Mouse (Mus musculus): ENCODE data around the gene Rab6a. TPM values are rescaled to one million over a fixed set of nuclear protein-coding genes. Genes with fewer than 3 reads are reported as not detected.

The Rab6a gene
- polyA plus RNA-seq, 1 experiment: not detected

- Histone ChIP-seq H3K4me1 (ENCODE audit: control insufficient read depth, insufficient read depth, low read length) (no peaks in the 10 kb centered on the region), H3K4me3 (ENCODE audit: insufficient read depth, low read depth, low read length) (no peak overlapping the region), H3K27ac (ENCODE audit: insufficient read depth, low read depth, low read length) (no peak overlapping the region)
- WGBS: 75% methylated on average over 5 of the region's 5 CpGs
- no peak for TF ChIP-seq POLR2A (IDR thresholded peaks at IDR 0.05; ENCODE audit: insufficient read depth, low read depth, low read length)
- no peak for TF ChIP-seq CTCF (IDR thresholded peaks at IDR 0.05; ENCODE audit: insufficient read depth, low read depth, low read length)
Measured at GRCm38 (mm10) chr7:100684081-100684480, 76.9 kb downstream of the Rab6a start.

DNA sequence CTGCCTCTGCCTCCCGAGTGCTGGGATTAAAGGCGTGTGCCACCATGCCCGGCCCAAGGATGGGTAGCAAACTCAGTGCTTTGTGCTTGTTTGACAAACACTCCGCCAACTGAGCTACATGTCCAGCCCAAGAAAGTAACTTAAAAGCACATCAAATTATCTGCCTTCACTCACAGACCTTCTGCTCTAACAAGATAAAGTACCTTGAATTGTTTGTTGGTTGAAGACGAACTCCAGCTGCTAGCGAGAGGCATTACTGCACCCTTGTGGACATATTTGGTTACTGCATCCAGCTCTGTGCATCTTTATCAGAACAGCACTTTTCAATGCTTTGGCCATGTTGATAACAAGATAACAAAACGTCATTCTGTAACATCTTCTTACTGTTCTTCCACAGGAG is 77.3 kb downstream of the Rab6a start:
- TF ChIP-seq POLR2A (IDR thresholded peaks at IDR 0.05; ENCODE audit: insufficient read depth, low read depth, low read length) (no peak), CTCF (IDR thresholded peaks at IDR 0.05; ENCODE audit: insufficient read depth, low read depth, low read length) (no peak)
- Histone ChIP-seq H3K4me3 (ENCODE audit: insufficient read depth, low read depth, low read length) (no peak overlapping the region), H3K4me1 (ENCODE audit: control insufficient read depth, insufficient read depth, low read length) (no peaks in the 10 kb centered on the region), H3K27ac (ENCODE audit: insufficient read depth, low read depth, low read length) (no peak overlapping the region)
- 53% methylated on average over 7 of the region's 7 CpGs for WGBS

DNA sequence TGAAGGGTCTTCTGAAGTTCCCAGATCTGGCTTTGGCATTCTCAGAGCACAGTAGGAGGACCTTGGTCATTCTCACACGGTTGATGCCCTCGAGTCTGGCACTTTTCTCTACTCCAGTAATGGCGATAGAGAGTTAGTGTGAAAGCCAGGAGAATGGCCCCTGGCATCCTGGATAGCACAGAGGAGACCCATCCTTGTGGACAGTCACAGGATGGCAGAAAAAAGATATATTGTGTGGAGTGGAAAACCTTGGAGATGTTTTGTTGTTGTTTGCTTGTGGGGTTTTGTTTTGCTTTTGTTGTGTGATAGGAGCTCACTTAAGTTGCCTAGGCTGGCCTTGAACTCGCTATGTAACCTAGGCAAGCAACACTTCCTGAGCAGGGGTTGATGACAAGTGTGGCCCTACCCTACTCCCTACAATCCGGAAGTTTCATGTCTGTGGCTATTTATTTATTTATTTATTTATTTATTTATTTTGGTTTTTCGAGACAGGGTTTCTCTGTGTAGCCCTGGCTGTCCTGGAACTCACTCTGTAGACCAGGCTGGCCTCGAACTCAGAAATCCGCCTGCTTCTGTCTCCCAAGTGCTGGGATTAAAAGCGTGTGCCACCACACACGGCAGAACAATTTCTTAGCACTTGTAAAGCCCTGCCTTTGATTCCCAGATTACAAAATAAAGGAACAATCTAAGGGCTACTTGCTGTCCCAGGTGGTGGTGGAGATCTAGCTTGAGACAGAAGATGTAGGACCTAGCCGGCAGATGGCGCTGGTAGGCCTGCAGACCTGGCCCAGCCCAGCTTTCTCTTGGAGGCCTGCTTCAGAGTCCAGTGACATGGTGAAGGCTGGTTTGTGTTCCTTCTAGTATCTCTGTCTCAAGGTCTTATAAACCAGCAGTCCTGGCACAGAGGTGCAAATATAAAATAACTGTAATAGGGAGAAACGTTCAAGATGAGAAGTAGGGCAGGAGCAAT is 78.1 kb downstream of the Rab6a start:
- WGBS: 49% methylated on average over 13 of the region's 13 CpGs
- Histone ChIP-seq H3K4me3 (ENCODE audit: insufficient read depth, low read depth, low read length) (no peak overlapping the region), H3K27ac (ENCODE audit: insufficient read depth, low read depth, low read length) (no peak overlapping the region), H3K4me1 (ENCODE audit: control insufficient read depth, insufficient read depth, low read length) (no peaks in the 10 kb centered on the region)
- TF ChIP-seq POLR2A (IDR thresholded peaks at IDR 0.05; ENCODE audit: insufficient read depth, low read depth, low read length) (no peak), CTCF (IDR thresholded peaks at IDR 0.05; ENCODE audit: insufficient read depth, low read depth, low read length) (peak; percentile 67)

DNA sequence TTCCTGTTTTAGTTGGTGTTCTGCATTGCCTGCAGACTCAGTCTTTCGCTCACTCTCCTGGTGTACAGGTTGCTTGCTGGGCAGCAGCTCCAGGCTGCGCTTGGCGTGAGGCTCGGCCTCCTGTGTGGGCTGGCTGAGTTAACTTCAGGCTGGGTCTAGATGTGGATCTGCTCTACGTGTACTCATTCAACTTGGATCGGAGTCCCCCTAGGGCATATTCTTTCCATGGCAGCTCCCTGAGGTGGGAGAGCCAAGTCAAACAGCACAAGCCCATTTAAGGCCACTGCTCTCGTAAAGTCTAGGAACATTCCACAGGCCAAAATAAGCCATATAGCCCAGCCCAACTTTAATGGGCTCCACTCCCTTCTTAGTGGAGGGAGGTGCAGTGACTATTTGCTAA is 81.3 kb downstream of the Rab6a start:
- H3K4me3 ChIP-seq (ENCODE audit: insufficient read depth, low read depth, low read length): no peak overlapping the region
- WGBS: 87% methylated on average over 7 of the region's 7 CpGs
- TF ChIP-seq POLR2A (IDR thresholded peaks at IDR 0.05; ENCODE audit: insufficient read depth, low read depth, low read length) (no peak), CTCF (IDR thresholded peaks at IDR 0.05; ENCODE audit: insufficient read depth, low read depth, low read length) (no peak)
- H3K4me1 ChIP-seq (ENCODE audit: control insufficient read depth, insufficient read depth, low read length): no peaks in the 10 kb centered on the region
- H3K27ac ChIP-seq (ENCODE audit: insufficient read depth, low read depth, low read length): no peak overlapping the region

Other genes starting within 250 kb of the Rab6a start
- 279 TPM in 1 of 2 replicates, not detected in the other for gene C2cd3, start 235.2 kb upstream of the Rab6a start, polyA plus RNA-seq (2012; ENCODE audit: insufficient read depth, insufficient read length, low replicate concordance, missing spikeins)
- not detected in 2 replicates for gene Ppme1, start 235.1 kb upstream of the Rab6a start, polyA plus RNA-seq (2012; ENCODE audit: insufficient read depth, insufficient read length, low replicate concordance, missing spikeins)
- gene Ucp3, start 134.4 kb upstream of the Rab6a start, polyA plus RNA-seq (2012; ENCODE audit: insufficient read depth, insufficient read length, low replicate concordance, missing spikeins): not detected in 2 replicates
- 487 TPM in 1 of 2 replicates, not detected in the other for gene Ucp2, start 114.1 kb upstream of the Rab6a start, polyA plus RNA-seq (2012; ENCODE audit: insufficient read depth, insufficient read length, low replicate concordance, missing spikeins)
- not detected in 2 replicates for gene Dnajb13, start 92.5 kb upstream of the Rab6a start, polyA plus RNA-seq (2012; ENCODE audit: insufficient read depth, insufficient read length, low replicate concordance, missing spikeins)
- not detected in 2 replicates for gene Coa4, start 70.3 kb upstream of the Rab6a start, polyA plus RNA-seq (2012; ENCODE audit: insufficient read depth, insufficient read length, low replicate concordance, missing spikeins)
- not detected in 2 replicates for gene Mrpl48, start 891 bp downstream of the Rab6a start, polyA plus RNA-seq (2012; ENCODE audit: insufficient read depth, insufficient read length, low replicate concordance, missing spikeins)
- not detected in 2 replicates for gene Plekhb1, start 55.0 kb downstream of the Rab6a start, polyA plus RNA-seq (2012; ENCODE audit: insufficient read depth, insufficient read length, low replicate concordance, missing spikeins)
- gene Fam168a, start 99.2 kb downstream of the Rab6a start, polyA plus RNA-seq (2012; ENCODE audit: insufficient read depth, insufficient read length, low replicate concordance, missing spikeins): not detected in 2 replicates

Measured in olfactory bulb, adult 2 months (tissue).